Mouse (Mus musculus) layer of hippocampus, adult 8-10 months (tissue): ENCODE results near the gene Coa3. TPM values are rescaled to one million over a fixed set of nuclear protein-coding genes. Genes with fewer than 3 reads are reported as not detected.
"Not testable (repeated sequence)": the region's sequence is repeated elsewhere in the genome, so short reads cannot be mapped to it uniquely, and the experiment has no call there.

Experiments used
- DNase-seq, 2 experiments: peaks; one replicate each; pipeline ENCODE4 v3.0.0; 2022; ENCODE audit warnings: low spot score in 2 of 2
- total RNA-seq, 4 experiments: library from RNA; stranded (reverse); gene quantifications; 2 replicates each; pipeline ENCODE4 v1.2.4; 2022

The Coa3 gene
- 10 to 100 TPM; 90.3 to 98.9 (median 91.4) TPM for total RNA-seq

- peak; percentile 78 to 82 for DNase-seq
Measured at GRCm38 (mm10) chr11:101278223-101279192, at the start of gene Coa3, which contains the start of gene Cntd1. Gene Coa3 (minus strand): TSS chr11:101279114. Gene Cntd1 (plus strand): TSS chr11:101279012.

GRCm38 (mm10) chr11:101327311-101327710 lies 48.4 kb upstream of the Coa3 start:
- no peak for DNase-seq

DNA sequence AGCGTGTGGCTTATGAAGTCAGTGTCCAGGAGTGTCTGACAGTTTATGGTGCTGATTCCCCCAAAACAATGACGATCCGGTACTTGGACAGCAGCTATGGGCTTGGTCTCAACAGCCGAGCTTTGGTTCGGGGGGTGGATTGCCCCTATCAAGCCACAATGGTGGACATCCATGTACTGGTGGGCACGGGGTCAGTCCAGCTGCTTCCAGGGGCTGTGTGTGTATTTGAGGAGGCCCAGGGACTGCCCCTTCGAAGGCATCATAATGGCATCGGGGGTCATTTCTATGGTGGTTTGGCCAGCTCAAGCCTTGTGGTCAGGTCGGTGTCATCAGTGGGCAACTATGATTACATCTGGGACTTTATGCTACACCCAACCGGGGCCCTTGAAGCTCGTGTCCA lies 47.2 kb upstream of the Coa3 start:
- DNase-seq, result no peak

DNA sequence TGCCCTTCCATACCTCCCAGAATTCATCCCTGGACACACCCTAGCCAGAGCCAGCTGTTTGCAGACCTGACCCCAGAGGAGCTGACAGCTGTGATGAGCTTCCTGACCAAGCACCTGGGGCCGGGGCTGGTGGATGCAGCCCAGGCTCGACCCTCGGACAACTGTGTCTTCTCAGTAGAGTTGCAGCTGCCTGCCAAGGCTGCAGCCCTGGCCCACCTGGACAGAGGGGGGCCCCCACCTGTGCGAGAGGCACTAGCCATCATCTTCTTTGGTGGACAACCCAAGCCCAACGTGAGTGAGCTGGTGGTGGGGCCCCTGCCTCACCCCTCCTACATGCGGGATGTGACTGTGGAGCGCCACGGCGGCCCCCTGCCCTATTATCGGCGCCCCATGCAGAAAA lies 46.3 kb upstream of the Coa3 start:
- not testable (repeated sequence) for DNase-seq

GRCm38 (mm10) chr11:101324763-101325162 lies 45.8 kb upstream of the Coa3 start, which contains the start of gene Aoc2:
Gene Aoc2 (plus strand): TSS chr11:101325063.
- no peak for DNase-seq

- DNase-seq, result peak; percentile 50 to 79
Measured at GRCm38 (mm10) chr11:101323609-101324008, 44.7 kb upstream of the Coa3 start.

DNA sequence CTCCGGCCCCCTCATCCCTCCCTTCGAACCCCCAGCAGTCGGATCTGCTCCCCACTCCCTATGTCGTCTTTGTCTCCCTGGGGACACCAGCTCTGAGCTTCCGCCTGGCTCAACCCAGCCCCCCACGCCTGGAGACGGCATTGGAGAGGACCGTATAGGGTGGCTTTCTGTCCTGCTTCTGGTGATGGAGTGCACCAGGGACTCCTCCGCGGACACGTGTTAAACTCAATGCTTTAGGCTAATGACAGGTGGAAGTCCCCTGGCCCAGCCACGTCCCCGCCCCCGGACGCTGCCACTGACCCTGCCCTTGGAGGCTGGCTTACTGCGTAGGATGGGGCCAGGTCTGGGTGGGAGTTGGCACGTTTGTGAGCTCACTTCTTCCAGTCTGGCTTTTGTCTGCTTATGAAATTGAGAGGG lies 37.6 kb upstream of the Coa3 start:
- no peak for DNase-seq

DNA sequence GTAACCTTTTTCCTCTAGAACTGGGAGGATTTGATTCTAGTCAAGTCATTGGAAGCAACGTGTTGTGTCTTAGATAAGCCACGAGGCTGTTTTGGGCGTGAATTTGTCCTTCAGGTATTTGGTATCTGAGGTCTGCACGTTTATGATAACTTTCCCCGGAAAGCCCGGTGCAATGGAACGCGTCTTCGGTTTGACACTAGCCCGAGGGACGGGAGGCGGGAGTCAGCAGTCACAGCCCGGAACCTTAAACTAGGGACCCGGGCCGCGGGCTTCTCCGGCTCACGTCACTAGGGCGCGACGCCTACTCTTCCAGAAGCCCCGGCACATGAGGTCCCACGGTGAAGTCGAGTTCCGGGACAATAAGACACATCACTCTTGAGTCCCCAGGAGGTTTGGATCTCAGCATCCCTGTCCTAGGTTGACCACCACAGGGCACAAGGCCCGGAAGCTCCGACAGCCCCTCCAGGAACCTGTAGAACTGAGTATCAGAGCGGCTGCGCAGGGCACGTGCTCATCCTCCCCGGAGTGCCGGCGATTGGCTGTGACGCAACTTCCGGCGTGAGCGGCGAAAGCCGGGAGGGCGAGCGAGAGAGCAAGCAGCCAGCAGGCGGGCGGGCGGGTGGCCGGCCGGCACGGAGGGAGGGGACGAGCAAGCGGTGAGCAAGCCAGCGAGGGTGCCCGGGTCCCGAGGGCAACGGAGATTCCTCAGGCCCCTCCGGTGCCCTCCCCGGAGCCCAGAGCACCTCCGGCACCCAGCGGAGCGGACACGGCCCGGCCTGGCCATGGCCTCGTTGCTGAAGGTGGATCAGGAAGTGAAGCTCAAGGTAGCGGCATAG lies 37.0 kb upstream of the Coa3 start, which contains the start of gene Psme3:
TSS of gene Psme3 (plus strand) at position 549 of the 836 bp plus-strand sequence.
- peak; percentile 89 to 94 for DNase-seq

GRCm38 (mm10) chr11:101315082-101315650 lies 36.3 kb upstream of the Coa3 start:
- no peak for DNase-seq

- DNase-seq, result no peak
Measured at GRCm38 (mm10) chr11:101314567-101314966, 35.7 kb upstream of the Coa3 start.

DNA sequence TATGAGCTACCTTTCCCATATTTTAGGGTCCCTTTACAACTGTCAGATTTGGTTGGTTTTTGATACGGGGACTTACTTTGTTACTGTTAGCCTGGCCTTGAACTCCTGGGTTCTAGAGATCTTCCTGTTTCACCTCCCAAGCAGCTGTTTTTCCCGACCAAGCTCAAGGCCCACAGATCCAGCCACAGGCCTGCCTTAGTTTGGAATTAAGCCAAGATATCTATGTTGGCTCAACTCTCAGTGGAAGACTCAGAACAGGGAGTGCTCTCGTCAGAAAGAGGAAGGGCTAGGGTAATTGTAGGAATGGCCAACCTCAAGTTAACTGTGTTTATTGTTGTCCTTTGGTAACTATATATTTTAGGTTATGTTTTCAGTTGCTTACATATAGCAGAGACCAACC lies 33.2 kb upstream of the Coa3 start:
- no peak for DNase-seq

DNA sequence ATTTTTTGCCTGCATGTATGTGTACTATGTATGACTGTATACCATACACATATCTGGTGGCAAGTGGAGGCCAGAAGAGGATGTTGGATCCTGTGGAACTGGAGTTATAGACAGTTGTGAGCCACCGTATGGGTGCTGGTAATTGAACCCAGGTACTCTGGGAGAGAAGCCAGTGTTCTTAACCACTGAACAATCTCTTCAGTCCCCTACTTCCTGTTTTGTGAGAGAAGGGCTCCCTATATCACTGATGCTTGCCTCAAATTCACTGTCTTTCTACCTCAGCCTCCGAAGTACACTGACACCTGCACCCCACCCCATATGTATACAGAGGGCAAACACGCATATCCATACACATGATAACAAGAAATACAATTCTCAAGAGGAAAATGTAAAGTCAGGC lies 32.2 kb upstream of the Coa3 start:
- DNase-seq, result no peak

- no peak for DNase-seq
Measured at GRCm38 (mm10) chr11:101307744-101308143, 28.8 kb upstream of the Coa3 start.

- peak; percentile 94 to 95 for DNase-seq
Measured at GRCm38 (mm10) chr11:101302004-101302798, 23.3 kb upstream of the Coa3 start, which contains the start of gene Becn1. Gene Becn1 (minus strand): TSS chr11:101302286.

DNA sequence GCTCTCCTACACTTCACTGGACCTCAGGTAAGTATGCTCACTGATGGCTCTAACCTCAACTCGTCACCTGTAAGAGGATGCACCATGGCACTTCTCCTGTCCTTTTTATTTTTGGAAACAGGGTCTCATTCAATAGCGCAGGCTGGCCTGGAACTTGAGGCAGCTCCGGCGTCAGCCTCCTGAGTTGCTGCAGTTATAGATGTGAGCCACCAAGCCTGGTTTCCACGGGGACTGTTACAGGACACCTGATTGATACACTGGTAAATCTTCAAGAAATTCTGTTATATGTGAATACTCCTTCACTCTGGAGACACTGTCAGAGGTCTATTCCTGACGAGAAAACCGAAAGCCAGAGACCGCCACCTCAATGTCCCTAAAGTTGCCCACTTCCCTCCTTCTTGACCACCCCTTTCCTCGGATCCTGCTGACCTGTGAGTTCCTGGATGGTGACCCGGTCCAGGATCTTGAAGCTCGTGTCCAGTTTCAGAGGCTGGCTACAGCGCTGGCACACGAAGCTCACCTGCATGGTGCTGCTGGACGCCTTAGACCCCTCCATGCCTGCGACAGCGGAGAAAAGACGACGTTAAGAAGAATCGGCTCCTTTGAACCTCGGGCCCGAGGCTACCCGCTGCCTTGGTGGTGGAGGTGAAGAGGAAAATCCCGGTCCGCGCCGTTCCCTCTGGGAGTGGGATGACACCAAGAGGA lies 22.5 kb upstream of the Coa3 start:
- DNase-seq, result no peak

DNA sequence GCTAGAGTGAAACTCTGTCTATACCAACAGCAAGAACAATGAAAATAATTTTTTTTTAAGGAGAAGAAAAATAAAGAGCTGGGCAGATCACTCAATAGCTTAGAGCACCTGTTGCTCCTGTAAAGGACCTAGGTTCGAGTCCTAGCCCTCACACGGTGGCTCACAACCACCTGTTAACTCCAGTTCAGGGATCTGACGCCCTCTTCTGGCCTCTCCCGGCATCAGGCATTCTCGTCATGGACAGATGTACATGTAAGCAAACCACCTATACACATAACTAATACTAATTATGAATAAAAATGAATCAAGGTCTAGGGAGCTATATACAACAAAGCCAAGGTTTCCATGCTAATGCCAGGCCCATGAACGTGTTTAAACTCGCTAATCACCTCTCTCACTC lies 22.0 kb upstream of the Coa3 start:
- no peak for DNase-seq

GRCm38 (mm10) chr11:101295191-101295590 lies 16.3 kb upstream of the Coa3 start:
- no peak for DNase-seq

- no peak for DNase-seq
Measured at GRCm38 (mm10) chr11:101291231-101291630, 12.3 kb upstream of the Coa3 start.

DNA sequence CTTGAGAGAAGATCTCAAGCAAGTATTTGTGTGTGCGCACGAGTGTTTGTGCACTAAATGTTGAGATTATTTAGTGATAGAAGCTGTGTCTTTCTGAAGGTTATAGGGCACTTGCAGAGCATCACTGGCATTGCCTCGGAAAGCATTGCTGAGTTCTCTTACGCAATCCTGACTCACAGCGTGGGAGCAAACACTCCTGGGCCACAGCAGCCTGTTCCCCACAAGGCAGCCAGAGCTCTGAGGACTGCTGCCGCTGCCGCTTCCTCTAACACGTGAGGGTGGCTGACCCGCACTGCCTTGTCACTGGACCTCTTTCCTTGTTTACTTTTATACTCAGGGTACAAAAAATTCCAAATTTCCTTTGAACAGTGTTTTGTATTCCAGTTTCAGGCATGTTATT lies 8.4 kb upstream of the Coa3 start:
- peak in 1 of 2 experiments; percentile 28 for DNase-seq

- DNase-seq, result no peak
Measured at GRCm38 (mm10) chr11:101283805-101284204, 4.9 kb upstream of the Coa3 start.
